Mouse (Mus musculus) kidney, adult 18-20 months (tissue): Measurements from ENCODE around the gene 9230102O04Rik.

Experiments
- DNase-seq: peaks from one replicate; pipeline ENCODE4 v3.0.0; 2021

The 9230102O04Rik gene

DNA sequence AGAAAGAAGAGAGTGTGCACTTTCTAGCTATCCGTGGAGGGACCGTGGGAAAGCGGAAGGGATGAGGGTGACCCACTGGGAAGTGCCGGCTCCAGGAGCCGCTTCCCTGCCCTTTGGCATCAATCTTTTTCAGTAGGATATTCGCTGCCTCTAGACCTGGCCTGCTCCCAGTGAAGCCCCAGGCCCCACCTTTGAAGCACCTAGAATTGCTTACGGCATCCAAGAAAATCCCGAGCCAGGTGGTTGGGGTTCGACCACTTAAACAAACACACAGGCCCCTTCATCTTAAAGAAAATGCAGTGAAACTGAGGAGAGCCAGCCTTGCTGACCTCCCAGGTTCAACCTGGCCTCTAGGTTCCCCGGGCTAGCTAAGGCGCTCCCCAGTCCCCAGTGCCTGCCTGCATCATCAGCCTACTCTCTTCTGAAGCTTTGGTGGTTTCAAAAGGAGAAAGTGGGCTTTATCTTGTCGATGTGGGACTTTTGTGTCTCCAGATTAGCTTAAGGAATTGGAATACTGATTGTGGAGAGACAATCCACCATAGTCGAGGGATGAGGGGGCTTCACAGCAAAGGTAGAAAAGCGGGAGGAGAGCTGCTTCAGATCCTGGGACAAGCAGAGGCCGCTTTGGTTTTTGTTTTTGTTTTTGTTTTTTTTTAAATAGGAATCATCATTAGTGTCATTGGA is 4.7 kb downstream of the 9230102O04Rik start:
- no peak for DNase-seq

DNA sequence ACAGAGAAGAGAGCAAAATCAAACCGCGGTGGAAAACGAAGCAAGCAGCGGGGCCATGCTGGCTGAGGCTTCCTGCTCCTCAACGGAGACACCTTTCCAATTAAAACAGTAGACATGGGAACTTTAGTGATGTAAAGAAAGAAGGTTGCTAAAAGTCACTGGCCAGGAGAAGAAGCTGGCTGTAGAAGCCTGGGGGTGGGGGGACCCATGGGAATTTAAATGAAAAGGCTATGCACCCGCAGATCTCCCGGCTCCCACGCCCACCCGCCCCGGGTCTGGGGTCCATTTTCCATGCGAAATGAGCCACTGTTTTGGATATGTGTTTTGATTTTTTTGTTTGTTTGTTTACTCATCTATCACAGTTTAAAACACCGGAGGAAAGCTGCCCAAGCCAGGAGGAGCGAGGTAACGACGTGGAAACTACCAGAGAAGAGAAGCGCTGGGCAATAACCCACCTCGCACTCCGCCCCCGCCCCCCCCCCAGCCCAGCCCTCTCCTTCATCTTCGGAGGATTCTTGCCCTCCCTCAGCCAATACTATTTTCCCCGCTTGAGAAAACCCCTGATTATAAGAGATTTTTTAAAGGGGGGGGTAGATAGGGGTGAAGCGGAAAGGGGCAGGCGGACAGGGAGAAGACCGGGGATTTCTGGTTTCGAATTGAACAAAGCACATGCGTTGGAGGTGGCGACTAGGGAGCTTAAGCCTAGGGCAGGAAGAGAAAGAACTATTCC is 5.4 kb downstream of the 9230102O04Rik start:
- no peak for DNase-seq

DNA sequence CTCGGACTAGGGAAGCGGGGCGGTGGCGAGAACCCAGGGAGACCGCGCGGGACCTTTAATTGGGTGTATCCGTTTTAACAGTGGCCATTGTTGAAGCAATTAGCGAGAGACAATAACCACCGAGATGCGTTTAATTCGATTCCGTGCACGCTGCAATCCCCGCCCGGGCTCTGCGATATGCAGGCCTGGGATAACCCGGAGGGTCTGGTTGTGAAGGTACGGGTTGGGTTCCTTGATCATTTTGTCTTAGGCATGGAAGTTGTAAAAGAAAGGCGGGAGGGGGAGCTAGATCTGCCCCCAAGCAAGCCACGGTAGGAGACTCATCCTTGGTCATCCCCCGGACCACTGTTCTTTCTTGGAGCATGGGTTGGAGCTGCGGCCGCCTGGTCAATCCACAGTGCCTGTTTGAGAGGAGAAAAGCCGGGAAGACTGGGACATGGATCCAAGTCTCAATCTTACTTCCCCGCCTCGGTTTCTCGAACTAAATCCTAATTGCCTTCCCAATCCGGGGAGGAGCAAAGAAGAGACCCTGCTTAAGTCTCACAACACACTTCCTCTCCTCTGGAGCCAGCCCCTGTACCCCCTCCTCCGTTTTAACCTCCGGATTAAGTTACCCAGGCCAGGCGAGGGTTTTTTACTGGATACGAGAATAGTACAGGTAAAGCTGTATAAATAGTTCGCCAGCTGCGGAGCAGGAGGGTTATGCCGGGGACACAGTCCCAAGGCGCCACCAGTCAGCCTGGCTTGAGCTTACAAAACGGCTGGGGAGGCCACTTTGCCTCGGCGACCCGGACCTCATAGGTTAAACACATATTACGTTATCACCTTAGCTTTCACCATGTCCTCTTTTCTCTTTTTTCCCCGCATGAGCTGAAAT is 6.2 kb downstream of the 9230102O04Rik start:
- no peak for DNase-seq

DNA sequence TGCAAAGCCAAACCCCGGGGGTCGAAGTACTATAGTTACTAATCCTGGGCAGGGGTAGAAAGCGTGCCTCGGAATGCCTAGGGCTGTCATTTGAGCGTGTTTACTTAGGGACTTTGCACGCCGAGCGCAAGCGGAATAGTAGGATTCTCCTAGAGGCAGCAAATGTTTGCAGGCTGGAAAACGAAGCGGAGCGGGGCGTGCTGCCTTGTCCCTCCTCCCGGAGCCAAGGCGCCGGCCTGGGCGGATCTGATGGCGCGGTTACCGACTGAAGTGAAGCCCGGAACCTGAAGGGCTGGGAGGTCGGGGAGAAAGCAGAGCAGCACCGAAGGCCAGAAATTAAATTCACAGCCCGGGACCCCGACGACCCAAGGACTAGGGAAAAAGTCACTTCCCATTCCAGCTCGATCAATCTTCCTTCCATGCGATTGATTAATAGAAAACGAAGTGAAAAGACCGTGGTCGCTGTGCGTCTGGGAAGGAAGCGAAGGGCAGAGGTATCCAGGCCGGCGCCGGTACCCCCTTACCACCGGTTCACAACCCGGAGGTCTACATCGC is 6.9 kb downstream of the 9230102O04Rik start:
- no peak for DNase-seq

DNA sequence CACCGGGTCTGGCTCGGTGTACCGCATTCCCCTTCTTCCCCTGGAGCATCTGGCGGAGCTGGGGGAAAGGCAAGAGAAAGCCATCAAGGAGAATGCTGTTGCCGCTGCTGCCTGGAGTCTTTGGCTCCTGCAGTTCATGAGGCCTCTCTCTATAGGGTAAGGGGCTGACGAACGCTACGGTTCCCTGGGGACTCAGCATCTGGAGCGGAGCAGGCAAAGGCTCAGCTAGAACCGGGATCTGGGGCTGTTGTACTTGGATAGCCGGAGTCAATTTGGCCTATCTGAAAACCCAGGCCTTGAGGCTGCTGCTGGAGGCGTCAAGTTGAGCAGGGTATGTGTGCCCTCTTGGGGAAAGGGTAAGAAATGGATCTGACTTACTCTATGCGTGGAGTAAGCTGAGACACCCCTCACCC is 7.7 kb downstream of the 9230102O04Rik start:
- no peak for DNase-seq

DNA sequence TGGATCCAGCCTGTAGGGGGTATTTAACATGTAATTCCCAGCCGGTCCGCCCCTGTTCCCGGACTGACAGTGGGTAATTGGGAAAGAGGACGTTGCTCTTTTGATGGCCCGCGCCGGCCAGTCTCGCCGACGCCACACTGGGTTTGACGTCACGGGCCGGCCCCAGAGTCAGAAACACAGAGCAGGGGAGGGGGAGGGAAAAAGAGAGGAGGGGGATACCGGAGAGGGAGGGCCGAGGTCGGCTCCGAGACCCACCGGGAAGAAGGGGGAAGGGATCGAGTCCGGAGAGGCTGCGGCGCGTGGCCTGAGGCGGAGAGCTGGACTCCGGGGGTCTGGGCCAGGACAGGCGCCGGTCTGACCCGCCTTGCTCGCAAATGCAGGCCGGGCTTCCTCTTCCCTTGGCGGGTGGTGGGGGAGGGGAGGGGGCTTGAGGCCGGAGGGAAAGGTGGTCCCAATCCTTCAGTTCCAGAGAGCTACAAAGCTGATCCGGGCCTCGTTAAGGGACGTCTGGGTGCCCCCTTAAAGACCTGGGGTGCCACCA is 8.2 kb downstream of the 9230102O04Rik start, which contains the start of gene 4930412O13Rik:
Gene 4930412O13Rik, plus strand, starts transcription at position 202 of the 541 bp plus-strand sequence.
- no peak for DNase-seq

DNA sequence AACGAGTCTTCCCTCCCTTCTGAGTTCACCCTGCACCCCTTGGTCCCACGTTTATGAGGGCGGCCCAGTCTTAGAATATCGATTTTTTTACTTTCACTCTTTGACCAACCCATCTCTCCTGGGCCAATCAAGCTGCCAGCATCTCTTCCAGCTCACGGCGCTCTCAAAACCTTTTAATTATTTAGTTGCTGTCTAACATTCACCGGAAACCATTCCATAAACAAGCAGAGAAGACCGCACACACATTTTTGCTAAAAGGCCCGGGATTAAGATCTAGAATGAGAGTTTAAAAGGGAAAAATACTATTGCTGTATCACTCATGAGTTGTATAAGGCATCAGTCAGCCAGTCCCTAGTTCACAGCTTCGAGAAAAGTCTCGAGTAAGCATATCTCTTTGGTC is 9.1 kb downstream of the 9230102O04Rik start:
- no peak for DNase-seq

DNA sequence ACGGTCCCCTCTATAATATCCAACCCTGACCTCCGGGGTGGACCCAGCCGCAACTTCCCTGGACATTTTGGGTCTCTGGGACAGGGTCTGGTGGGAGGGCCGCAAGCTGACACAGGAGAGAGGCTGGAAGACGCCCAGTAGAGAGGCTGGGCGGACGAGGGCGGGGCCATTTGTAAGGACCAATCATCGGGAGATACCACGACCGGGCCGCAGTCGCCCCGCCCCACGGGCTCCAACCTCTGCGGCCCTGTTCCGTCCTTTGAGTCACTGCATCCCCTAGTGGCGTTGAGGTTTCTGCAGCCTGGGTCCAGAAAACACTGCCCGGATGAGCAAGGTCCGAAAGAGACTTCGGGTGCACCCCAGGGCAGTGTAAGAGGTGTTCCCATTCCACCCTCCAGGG is 9.8 kb downstream of the 9230102O04Rik start:
- peak; percentile 85 for DNase-seq

DNA sequence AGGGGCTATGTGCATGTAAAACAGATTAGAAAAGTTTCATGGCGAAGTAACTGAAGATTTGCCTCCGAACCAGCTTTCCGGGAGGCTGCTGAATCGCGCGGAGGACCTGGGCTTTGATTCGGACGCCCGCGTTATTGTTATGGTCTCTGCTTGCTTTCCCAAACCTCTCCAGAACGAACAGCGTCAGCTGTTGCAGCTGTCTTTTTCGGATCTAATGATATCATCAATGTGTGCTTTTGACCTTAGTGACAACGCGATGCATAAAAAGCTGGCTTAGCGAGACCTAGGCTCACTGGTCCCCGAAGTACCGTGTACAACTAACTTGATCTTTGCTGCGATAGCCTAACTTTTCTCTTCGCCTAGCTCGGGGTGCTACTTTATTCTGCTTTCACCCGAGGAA is 10.2 kb downstream of the 9230102O04Rik start:
- no peak for DNase-seq

DNA sequence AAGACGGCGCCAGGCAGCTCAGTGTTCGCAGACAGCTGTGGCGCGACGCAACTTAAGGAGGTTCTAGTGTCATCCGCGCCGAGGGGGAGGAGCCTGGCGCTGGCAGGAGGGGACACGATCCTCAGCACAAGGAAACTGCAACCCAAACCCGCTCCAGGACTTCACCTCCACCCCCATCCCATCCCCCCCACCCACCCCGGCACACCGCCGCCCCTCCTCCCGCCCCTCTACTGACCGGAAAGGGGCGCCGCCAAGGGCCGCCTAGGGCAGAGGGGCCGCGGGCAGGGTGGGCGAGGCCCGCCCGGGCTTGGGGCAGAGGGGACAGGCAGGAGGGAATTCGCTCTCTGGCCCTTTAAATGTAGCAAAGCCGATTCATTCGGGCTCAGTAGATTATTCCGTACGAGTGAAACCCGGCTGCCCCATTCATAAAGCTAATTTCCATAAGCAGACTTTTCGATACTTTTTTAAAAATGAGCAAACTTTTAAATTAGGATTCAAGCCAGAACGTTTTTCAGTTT is 10.7 kb downstream of the 9230102O04Rik start:
- peak; percentile 62 for DNase-seq

DNA sequence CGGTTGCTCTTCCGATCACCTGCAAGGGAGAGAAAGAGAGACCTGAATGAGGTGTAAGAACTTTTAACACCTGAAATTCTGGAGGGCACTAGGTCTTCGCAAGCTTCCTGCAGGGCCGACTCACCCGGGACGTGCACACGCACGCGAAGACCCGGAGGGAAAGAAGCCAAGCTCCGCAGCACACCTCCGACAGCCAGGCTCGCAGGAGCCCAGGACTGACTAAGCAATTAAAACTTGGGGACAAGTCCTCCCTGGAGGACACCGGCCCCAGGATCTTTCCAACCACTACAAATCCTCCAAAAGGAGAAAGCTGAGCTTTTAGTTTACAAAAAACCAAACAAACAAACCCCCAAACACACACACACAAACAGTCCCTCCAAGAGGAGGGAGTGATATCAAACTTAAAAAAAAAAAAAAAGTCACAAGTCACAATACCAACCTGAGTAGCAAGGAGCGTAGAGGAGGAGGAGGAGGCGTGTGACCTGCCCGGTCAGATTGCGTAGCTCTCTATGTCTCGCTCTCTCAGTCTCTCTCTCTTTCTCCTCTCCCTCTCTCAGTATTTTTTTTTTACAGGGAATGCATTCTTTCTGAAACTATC is 11.3 kb downstream of the 9230102O04Rik start:
- peak; percentile 36 for DNase-seq

DNA sequence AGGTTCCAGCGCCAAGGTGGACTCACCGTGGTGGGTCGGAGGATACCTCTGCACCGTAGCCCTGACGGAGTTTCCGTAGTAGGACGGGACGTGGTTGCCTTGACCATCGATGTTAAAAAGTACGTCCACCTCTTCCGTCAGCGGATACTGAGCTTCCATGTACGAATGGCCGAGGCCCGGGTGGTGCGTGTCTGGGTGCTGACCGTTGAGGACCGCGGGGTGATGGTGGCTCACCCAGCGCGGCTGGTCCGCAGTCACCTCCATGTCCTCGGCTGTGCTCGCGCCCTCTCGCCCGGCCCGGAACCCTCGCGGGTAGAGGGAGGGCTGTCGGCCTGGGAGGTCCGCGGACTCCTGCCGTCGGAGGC is 12.0 kb downstream of the 9230102O04Rik start:
- DNase-seq = peak; percentile 36

DNA sequence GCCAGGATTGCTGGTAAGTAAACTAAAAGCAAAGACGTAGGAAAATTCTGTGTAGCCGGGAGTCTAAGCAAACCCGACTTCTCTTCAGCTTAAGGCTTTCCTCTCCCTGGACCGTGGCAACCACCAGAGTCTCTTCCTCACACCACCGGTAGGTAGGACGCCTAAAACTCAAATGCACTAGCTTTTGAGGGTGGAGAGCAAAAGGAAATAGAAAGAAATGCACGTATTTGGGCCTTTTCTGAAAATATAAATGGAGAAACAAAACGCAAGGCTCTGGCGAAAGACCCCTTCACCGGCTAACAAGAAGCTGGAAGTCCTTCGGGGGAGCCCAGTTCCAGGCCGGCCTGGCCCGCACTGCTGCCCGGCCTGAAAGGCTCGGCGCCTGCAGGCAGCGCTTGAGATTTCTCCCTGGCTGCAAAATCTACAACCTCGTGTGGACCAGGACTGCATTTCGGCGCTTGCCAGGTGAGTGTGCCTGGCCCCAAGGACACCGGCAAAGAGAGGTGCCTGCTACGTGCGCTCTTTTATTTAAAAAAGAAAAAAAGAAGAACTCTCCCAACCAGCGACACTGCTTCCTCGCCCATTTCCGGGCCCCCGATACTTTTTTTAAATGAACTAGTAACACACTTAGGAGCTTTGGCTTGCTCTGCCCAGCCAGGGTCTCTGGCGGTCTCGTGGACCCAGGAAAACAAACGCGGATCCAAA is 12.6 kb downstream of the 9230102O04Rik start:
- peak; percentile 29 for DNase-seq

DNA sequence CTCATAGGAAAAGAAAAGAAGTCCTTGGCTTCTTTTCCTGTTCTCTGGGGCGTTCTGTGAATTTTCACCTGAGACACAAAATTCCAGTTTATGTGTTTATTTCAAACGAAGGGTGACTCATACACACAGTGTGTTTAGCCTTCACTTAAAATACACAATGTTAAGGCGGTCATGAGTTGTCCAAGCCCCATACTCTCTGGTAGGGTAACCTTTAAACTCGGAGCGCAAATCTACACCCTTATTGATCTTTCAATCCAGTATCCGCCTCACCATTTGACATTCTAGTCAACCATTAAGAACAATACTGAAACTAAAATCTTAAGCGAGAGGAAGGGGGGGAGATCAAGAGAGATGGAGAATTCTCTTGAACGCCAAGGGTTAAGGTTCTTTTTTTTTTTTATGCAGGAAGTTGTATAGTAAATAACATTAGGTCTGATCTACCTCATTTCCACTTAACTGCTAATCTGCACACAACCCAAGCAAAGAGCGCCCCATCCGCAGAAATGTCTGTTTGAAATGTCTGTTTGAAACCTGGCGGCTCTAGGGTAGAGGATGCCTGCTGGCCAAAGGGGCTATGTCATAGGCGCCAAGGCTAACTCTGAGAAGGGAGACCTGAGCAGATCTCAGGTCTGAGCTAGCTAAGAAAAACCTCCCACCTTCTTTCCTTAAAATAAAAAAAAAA is 13.5 kb downstream of the 9230102O04Rik start:
- no peak for DNase-seq

DNA sequence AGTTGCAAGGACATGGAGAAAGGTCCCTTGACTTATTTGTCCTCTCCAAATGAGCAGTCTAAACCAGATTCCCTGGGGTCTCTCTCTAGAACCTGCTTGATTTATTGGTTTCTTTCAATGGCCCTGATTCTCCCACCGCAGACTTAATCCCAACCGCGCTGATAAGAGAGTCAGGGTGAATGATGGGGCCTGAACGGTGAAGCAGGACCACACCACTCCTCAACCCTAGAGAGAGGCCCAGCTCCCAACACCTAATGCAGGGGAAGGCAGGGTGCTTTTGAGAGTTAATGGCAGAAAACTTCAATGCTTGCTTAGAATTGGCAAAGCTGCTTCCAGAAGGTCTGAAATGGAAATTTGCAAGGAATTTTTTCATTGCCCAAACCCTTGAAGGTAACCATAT is 14.1 kb downstream of the 9230102O04Rik start:
- no peak for DNase-seq

DNA sequence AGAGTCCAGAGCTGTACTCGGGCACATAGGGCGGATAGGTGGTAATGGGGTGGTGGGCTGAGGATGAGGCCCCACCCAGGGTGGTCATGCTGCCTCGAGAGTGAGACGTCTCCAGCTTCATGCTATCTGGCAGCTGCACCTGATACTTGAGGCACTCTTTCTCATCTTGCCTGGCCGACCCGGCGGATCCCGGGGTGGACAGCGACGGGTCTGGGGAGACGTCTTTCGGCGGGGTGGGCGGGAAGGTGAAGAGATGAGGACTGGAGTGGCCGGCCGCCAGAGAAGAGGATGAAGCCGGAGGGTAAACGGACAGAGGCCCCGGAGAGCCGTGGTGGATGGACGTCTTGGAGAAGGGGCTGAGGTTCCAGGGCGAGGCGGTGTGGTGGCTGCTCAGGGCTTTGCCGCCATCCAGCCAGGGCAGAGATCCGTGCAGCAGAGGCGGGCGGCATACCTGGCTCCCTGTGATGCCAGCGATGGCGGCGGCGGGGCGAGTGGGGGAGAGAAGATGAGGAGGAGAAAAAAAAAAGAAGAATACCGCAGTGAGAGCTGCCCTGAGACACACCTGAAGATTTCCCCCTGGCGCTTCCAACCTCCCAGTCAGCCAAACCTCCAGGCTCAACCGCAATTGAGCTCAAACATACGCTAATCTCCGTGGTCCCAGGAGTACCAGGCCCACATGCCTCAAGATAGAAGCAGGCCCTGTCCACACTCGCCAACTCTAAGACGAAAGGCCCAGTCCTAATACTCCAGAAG is 14.7 kb downstream of the 9230102O04Rik start:
- no peak for DNase-seq

DNA sequence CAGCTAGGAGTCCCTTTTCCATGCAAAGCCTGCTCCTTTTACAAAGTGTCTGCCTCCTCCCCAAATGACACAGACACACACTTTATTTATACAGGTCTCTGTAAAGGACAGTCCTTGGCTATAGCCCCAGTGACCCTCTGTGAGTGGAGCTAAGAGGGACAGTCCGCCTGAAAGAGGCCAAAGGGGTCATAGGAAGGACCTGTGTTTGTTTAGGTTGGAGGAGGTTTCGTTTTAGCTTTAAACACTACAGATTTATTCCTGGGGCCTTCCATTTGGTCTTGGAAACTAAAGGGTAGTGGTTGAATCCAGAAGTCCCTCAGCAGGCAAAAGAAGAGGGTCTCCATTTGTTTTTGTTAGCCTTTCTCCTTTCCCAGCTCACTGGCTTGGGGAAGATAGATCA is 15.6 kb downstream of the 9230102O04Rik start:
- DNase-seq = no peak

DNA sequence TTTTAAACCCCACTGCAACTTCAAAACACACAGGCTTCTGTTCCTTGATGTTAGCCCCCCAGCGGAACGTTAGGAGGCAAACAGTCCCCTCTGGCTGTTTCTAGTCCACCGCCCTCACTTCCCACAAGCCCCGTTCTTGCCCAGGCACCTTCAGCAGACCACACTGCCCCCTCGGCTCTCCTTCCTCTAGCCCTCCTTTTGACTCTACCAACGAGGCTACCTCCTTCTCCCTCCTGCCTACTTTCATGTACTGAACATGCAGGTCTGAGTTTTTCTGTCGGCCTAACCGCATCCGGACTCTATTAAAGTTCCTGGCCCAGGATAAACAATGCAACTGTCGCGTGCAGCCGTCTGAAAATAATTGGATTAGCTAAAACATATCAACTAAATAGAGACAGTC is 16.7 kb downstream of the 9230102O04Rik start:
- no peak for DNase-seq

DNA sequence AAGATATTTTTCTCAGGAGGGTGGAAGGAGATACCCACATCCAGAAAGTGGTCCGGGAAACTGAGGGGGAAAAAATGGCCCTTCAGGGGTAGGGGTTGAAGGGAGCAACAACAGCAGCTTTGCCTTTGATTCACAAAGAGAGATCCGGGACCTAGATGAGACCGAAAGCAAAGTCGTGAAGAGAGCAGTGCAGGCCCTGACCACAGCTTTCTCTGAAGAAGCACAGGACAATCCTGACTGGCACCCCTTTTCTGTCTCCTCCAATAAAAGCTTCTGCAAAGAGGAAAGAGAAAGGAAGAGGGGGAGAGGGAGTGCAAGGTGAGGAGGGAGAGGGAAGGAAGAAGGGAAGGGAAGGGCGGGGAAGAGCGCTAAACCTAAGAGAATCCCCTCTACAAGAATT is 17.5 kb downstream of the 9230102O04Rik start:
- no peak for DNase-seq

DNA sequence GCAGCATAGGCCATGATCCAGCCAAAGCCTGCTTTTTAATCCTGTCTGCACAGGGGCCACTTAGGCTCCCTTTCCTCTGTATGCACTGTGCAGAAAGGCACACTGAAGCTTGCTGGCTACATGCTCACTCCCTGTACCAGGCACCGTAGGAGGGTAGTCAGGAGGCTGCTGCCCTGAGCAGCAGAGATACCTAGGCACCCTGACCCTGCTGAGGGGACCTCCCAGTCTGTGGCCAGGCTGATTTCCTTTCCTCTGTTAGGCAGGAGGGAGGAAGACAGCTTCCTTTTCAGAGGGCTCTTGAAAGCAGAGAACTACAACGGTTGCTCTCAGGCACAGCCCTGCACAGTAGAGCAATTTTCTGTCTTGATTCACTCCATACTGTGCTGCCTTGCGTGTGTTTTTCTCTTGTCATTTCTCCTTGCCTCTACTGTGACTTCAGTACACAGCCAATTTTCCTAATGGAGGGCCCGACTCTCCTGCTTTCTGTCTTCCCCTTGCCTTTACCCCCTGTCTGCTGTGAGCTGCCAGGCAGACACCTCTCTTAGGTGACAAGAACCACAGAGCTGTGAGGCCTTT is 18.1 kb downstream of the 9230102O04Rik start:
- no peak for DNase-seq
